Mouse (Mus musculus): ENCODE measurements at regions not wholly inside any gene's neighbourhood (a gene's known extent, or its start where the extent isn't known, plus 50 kb on each side); places are given as distances from the start of the nearest gene placed in this dataset.

DNA sequence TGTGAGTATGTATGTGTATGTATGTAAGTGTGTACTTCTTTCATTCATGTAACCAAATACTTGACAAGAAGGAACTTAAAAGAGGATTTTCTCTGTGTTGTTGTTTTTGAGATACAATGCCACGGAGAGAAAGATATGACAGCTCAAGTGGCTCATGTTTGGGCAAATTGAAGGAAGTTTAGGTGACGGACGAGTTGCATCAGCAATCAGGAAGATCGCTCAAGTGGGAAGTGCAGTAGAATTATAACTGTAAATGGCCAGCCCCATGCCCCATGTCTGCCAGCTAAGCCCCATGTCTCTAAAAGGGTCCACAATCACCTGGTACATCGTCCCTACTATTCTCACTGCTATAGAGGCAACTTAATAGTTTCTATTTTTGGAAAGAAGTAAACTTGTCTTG is 896.6 kb upstream of the Lrrc6 start:
- TF ChIP-seq CTCF (IDR thresholded peaks at IDR 0.05; ENCODE audit: low read depth) (no peak), EP300 (IDR thresholded peaks at IDR 0.05; ENCODE audit: low read depth) (no peak)

All from heart, postnatal 0 days (tissue).